Mouse (Mus musculus) bone marrow, adult 2 months (tissue): ENCODE results near the gene B4galnt3. TPM values are rescaled to one million over a fixed set of nuclear protein-coding genes. Genes with fewer than 3 reads are reported as not detected.

ENCODE experiments used
- H3K27ac ChIP-seq: fragments of 200-500 bp; 2 replicates; pipeline ENCODE4 v1.5.1; 2012; ENCODE audit warnings: low read depth, mild to moderate bottlenecking, control low read depth, inconsistent platforms, low read length; ENCODE audit not compliant: control insufficient read depth, poor library complexity, insufficient read depth
- H3K4me1 ChIP-seq: fragments of 200-500 bp; 2 replicates; pipeline ENCODE4 v1.6.1; 2011; ENCODE audit warnings: low read length; ENCODE audit not compliant: control insufficient read depth, insufficient read depth
- H3K4me3 ChIP-seq: fragments of 200-500 bp; replicated peaks from 2 replicates; pipeline ENCODE3; 2011; ENCODE audit warnings: mild to moderate bottlenecking, low read depth, low read length, control low read depth; ENCODE audit not compliant: control insufficient read depth
- CTCF ChIP-seq: fragments of 200-500 bp; IDR thresholded peaks from 2 replicates; pipeline ENCODE4 v1.5.1; 2011; ENCODE audit warnings: low read length, control low read depth; ENCODE audit not compliant: control insufficient read depth, insufficient read depth
- POLR2A ChIP-seq: fragments of 200-500 bp; IDR thresholded peaks from 2 replicates; pipeline ENCODE4 v1.6.1; 2011; ENCODE audit warnings: low read depth, mild to moderate bottlenecking, control low read depth, low read length, borderline replicate concordance; ENCODE audit not compliant: control insufficient read depth
- WGBS: fragments of 180-500 bp; shearing (Covaris S2); methylation state at CpG from one replicate; pipeline ENCODE4 v1.1.7; 2018; 5-methylcytosine and 5-hydroxymethylcytosine counted together
- polyA plus RNA-seq: library from polyadenylated mRNA; stranded (reverse); fragments of >200 nt; gene quantifications from 2 replicates; pipeline ENCODE4 v1.2.4, GENCODE M21; 2011; ENCODE audit warnings: low replicate concordance; ENCODE audit not compliant: missing spikeins, insufficient read depth, insufficient read length

Gene B4galnt3
- polyA plus RNA-seq, 1 experiment = 1.0 TPM

- Histone ChIP-seq H3K4me1 (no peaks in the 10 kb centered on the region), H3K4me3 (no peak overlapping the region), H3K27ac (no peak overlapping the region)
- WGBS = 87% methylated on average over 4 of the region's 4 CpGs
- TF ChIP-seq CTCF (no peak), POLR2A (no peak)
Measured at GRCm38 (mm10) chr6:120190912-120191311, 103.4 kb downstream of the B4galnt3 start.

GRCm38 (mm10) chr6:120190365-120190764 lies 104.0 kb downstream of the B4galnt3 start:
- H3K4me3 ChIP-seq = no peak overlapping the region
- H3K4me1 ChIP-seq = no peaks in the 10 kb centered on the region
- WGBS = 57% methylated on average over 4 of the region's 4 CpGs
- no peak for TF ChIP-seq POLR2A
- no peak for TF ChIP-seq CTCF
- H3K27ac ChIP-seq = no peak overlapping the region

- TF ChIP-seq CTCF (no peak), POLR2A (no peak)
- WGBS = 76% methylated on average over 5 of the region's 5 CpGs
- Histone ChIP-seq H3K4me1 (no peaks in the 10 kb centered on the region), H3K27ac (no peak overlapping the region), H3K4me3 (no peak overlapping the region)
Measured at GRCm38 (mm10) chr6:120189287-120189686, 105.1 kb downstream of the B4galnt3 start.

- Histone ChIP-seq H3K4me3 (peak overlapping the region; percentile 24), H3K27ac (peak overlapping the region; percentile 50), H3K4me1 (no peaks in the 10 kb centered on the region)
- WGBS = 24% methylated on average over 24 of the region's 24 CpGs
- TF ChIP-seq POLR2A = peak; percentile 41; the same call in 1 of the 2 replicates
- peak; percentile 25; the same call in 1 of the 2 replicates for TF ChIP-seq CTCF
Measured at GRCm38 (mm10) chr6:120188376-120189235, 105.8 kb downstream of the B4galnt3 start.

GRCm38 (mm10) chr6:120187587-120188176 lies 106.7 kb downstream of the B4galnt3 start:
- TF ChIP-seq CTCF (no peak), POLR2A (no peak)
- Histone ChIP-seq H3K4me1 (no peaks in the 10 kb centered on the region), H3K4me3 (peak overlapping the region; percentile 32), H3K27ac (peak overlapping the region; percentile 66; the same call in 1 of the 2 replicates)
- WGBS = 5% methylated on average over 18 of the region's 18 CpGs

- TF ChIP-seq CTCF = no peak
- Histone ChIP-seq H3K4me3 (no peak overlapping the region), H3K27ac (no peak overlapping the region), H3K4me1 (no peaks in the 10 kb centered on the region)
- WGBS = 64% methylated on average over 3 of the region's 3 CpGs
Measured at GRCm38 (mm10) chr6:120186594-120186993, 107.8 kb downstream of the B4galnt3 start.

GRCm38 (mm10) chr6:120185756-120186155 lies 108.6 kb downstream of the B4galnt3 start:
- 65% methylated on average over 7 of the region's 7 CpGs for WGBS
- no peaks in the 10 kb centered on the region for H3K4me1 ChIP-seq
- no peak overlapping the region for H3K27ac ChIP-seq
- TF ChIP-seq POLR2A (no peak), CTCF (no peak)
- H3K4me3 ChIP-seq = no peak overlapping the region

- no peaks in the 10 kb centered on the region for H3K4me1 ChIP-seq
- TF ChIP-seq CTCF (no peak), POLR2A (no peak)
- 81% methylated on average over 12 of the region's 12 CpGs for WGBS
- H3K4me3 ChIP-seq = no peak overlapping the region
- H3K27ac ChIP-seq = no peak overlapping the region
Measured at GRCm38 (mm10) chr6:120185012-120185730, 109.2 kb downstream of the B4galnt3 start.
